Comparison of ENCODE assay signal across 7 mouse cellular contexts in genomic region chr2:163048125-163048524, GRCm38 (mm10). TPM values are rescaled to one million over a fixed set of nuclear protein-coding genes. Genes with fewer than 3 reads are reported as not detected.
DNase-seq lines count a peak whose midpoint lies in the region; ATAC-seq lines count a peak whose summit lies in the region.

No protein-coding gene starts in this region.

- intact Hi-C loops in left cerebral cortex, postnatal 25 days (cut with DNase I), result loop anchor here (2.0 to 5.0 kb wide), 2 partner anchors 283 to 354 kb away; no protein-coding TSS in a partner anchor

- DNase-seq in adrenal gland, postnatal 14 days, result peak; percentile 85
- DNase-seq in embryo, embryonic 9.5 days (ENCODE audit: extremely low spot score), result peak; percentile 61
- DNase-seq in gastrocnemius, postnatal 4 days (ENCODE audit: low spot score in 2 of 2), result peak; percentile 43 to 71
- peak; percentile 67 to 70 for DNase-seq in left cerebral cortex, postnatal 25 days (ENCODE audit: low spot score in 2 of 2)
- peak; percentile 59 for DNase-seq in mesoderm, embryonic 11.5 days (ENCODE audit: low read depth, low spot score)
- peak; percentile 38 to 46 for DNase-seq in right cerebral cortex, postnatal 36 days (ENCODE audit: low spot score in 2 of 2)

- peak; percentile 79 for ATAC-seq in intestine, embryonic 16.5 days

- peak overlapping the region; percentile 34; the same call in 1 of the 2 replicates for H3K9ac ChIP-seq in intestine, embryonic 16.5 days (ENCODE audit: low read depth, low read length)

- peaks cover 6% of the 10 kb centered on the region for H3K36me3 ChIP-seq in intestine, embryonic 16.5 days (ENCODE audit: control insufficient read depth, insufficient read depth, low read length)

- H3K27ac ChIP-seq in intestine, embryonic 16.5 days (ENCODE audit: low read length), result no peak overlapping the region

- H3K4me2 ChIP-seq in intestine, embryonic 16.5 days (ENCODE audit: low read depth, low read length), result peak overlapping the region; percentile 41

- H3K4me3 ChIP-seq in intestine, embryonic 16.5 days (ENCODE audit: low read length), result peak overlapping the region; percentile 18

- H3K4me1 ChIP-seq in intestine, embryonic 16.5 days (ENCODE audit: control insufficient read depth, insufficient read depth, low read length), result no peaks in the 10 kb centered on the region

- 3% methylated on average over 10 of the region's 10 CpGs for WGBS in intestine, embryonic 16.5 days

- H3K9me3 ChIP-seq in intestine, embryonic 16.5 days (ENCODE audit: control insufficient read depth, low read length), result no peaks in the 10 kb centered on the region

- no peaks in the 10 kb centered on the region for H3K27me3 ChIP-seq in intestine, embryonic 16.5 days (replicated peaks; ENCODE audit: control insufficient read depth, insufficient read depth, low read length)

RNA-seq across cellular contexts. Expression of gene Mybl2, which starts 6.4 kb away (rescaled TPM):
- total RNA-seq in adrenal gland, postnatal 14 days (2021), result 6.2 and 6.8 TPM in 2 replicates
- total RNA-seq in gastrocnemius, postnatal 4 days (2021), result 10 to 100 TPM; 10.6 TPM
- polyA plus RNA-seq in intestine, embryonic 16.5 days (2015; fragmentation: Nextera tagmentation; extraction: Ambion mirVana), result 18.0 and 19.0 TPM in 2 replicates
- 1 to 10 TPM; 1.1 to 1.4 TPM for total RNA-seq in left cerebral cortex, postnatal 25 days (2021)

RNA-seq across cellular contexts. Expression of gene Ift52, which starts 31.0 kb away (rescaled TPM):
- total RNA-seq in adrenal gland, postnatal 14 days (2021), result 38.7 and 42.9 TPM in 2 replicates
- total RNA-seq in gastrocnemius, postnatal 4 days (2021), result 10 to 100 TPM; 21.1 to 21.5 TPM
- polyA plus RNA-seq in intestine, embryonic 16.5 days (2015; fragmentation: Nextera tagmentation; extraction: Ambion mirVana), result 44.0 and 48.1 TPM in 2 replicates
- 10 to 100 TPM; 31.2 to 33.9 TPM for total RNA-seq in left cerebral cortex, postnatal 25 days (2021)

RNA-seq across cellular contexts. Expression of gene Gtsf1l, which starts 39.5 kb away (rescaled TPM):
- not detected in 2 replicates for total RNA-seq in adrenal gland, postnatal 14 days (2021)
- total RNA-seq in gastrocnemius, postnatal 4 days (2021), result not detected
- polyA plus RNA-seq in intestine, embryonic 16.5 days (2015; fragmentation: Nextera tagmentation; extraction: Ambion mirVana), result not detected in 2 replicates
- total RNA-seq in left cerebral cortex, postnatal 25 days (2021), result not detected
